Mouse (Mus musculus) liver, embryonic 14.5 days (tissue): Measurements from ENCODE around the gene Etnk2. TPM values are rescaled to one million over a fixed set of nuclear protein-coding genes. Genes with fewer than 3 reads are reported as not detected.

ENCODE experiments used
- ATAC-seq: fragments of 200-750 bp; cut with Nextera tagmentation; 2 replicates; pipeline ENCODE4 v1.8.0; 2017; ENCODE audit warnings: moderate number of reproducible peaks, mild to moderate bottlenecking, moderate library complexity; ENCODE audit not compliant: insufficient read depth
- DNase-seq, 3 experiments: peaks; one replicate each; pipeline ENCODE4 v3.0.0-alpha.2; 2012 to 2013; ENCODE audit warnings: low read depth in 3 of 3, low spot score in 3 of 3
- H3K27ac ChIP-seq: fragments of 300-500 bp; sonication (generic); 2 replicates; pipeline ENCODE4 v1.5.1; 2014; ENCODE audit warnings: moderate library complexity, mild to moderate bottlenecking, control low read depth, inconsistent platforms
- H3K27me3 ChIP-seq: fragments of 300-500 bp; sonication (generic); 2 replicates; pipeline ENCODE4 v1.6.1; 2014; ENCODE audit warnings: mild to moderate bottlenecking, low read length, moderate library complexity; ENCODE audit not compliant: control insufficient read depth, insufficient read depth
- H3K36me3 ChIP-seq: fragments of 300-500 bp; sonication (generic); replicated peaks from 2 replicates; pipeline ENCODE4 v1.6.1; 2014; ENCODE audit warnings: low read depth; ENCODE audit not compliant: control insufficient read depth, insufficient read depth
- H3K4me1 ChIP-seq, 2 experiments: fragments of 200-500 bp in 1 of 2; fragments of 300-500 bp in 1 of 2; sonication (generic) in 1 of 2; replicated peaks; 2 replicates each; pipeline ENCODE4 v1.6.1; 2012 to 2014; ENCODE audit warnings: antibody characterized with exemption in 1 of 2, inconsistent platforms in 1 of 2, low read length in 1 of 2; ENCODE audit not compliant: control insufficient read depth in 2 of 2, insufficient read depth in 2 of 2
- H3K4me2 ChIP-seq: fragments of 300-500 bp; sonication (generic); 2 replicates; pipeline ENCODE4 v1.6.1; 2014; ENCODE audit warnings: low read depth, mild to moderate bottlenecking, control low read depth, moderate library complexity
- H3K4me3 ChIP-seq, 2 experiments: fragments of 200-500 bp in 1 of 2; fragments of 300-500 bp in 1 of 2; sonication (generic) in 1 of 2; 2 replicates each; pipeline ENCODE4 v1.5.1; 2012 to 2014; ENCODE audit warnings: low read depth in 2 of 2, low read length in 2 of 2, mild to moderate bottlenecking in 2 of 2, control low read depth in 1 of 2, inconsistent platforms in 1 of 2, moderate library complexity in 1 of 2; ENCODE audit not compliant: insufficient read depth in 1 of 2
- H3K9ac ChIP-seq: fragments of 300-500 bp; sonication (generic); replicated peaks from 2 replicates; pipeline ENCODE4 v1.6.1; 2014; ENCODE audit warnings: mild to moderate bottlenecking, control low read depth, moderate library complexity
- H3K9me3 ChIP-seq: fragments of 300-500 bp; sonication (generic); 2 replicates; pipeline ENCODE4 v1.6.1; 2016; ENCODE audit warnings: low read length, mixed read lengths; ENCODE audit not compliant: control insufficient read depth
- CTCF ChIP-seq: IDR thresholded peaks from 2 replicates; pipeline ENCODE4 v1.5.1; 2016; ENCODE audit warnings: antibody characterized with exemption, low read depth, control low read depth
- EP300 ChIP-seq: IDR thresholded peaks from 2 replicates; pipeline ENCODE4 v1.6.1; 2016; ENCODE audit warnings: antibody characterized with exemption, low read depth
- WGBS: fragments of 180-500 bp; shearing (Covaris S2); extraction: QIAGEN DNeasy Blood & Tissue Kit; methylation state at CpG from one replicate; pipeline ENCODE4 v1.1.7; 2014; ENCODE audit not compliant: insufficient replicate concordance; 5-methylcytosine and 5-hydroxymethylcytosine counted together
- polyA plus RNA-seq, 2 experiments: library from polyadenylated mRNA; depleted of rRNA in 1 of 2; stranded (reverse) in 1 of 2; unstranded in 1 of 2; fragments of >200 nt; fragmentation: Nextera tagmentation in 1 of 2; extraction: Ambion mirVana in 1 of 2; gene quantifications; 2 replicates each; pipeline versions ENCODE4 v1.2.1 to v1.2.3; 2012 to 2014

Etnk2 gene
- polyA plus RNA-seq (2012; rRNA removed) (3.4 and 3.7 TPM in 2 replicates), polyA plus RNA-seq (2014; fragmentation: Nextera tagmentation; extraction: Ambion mirVana) (4.9 and 5.5 TPM in 2 replicates)

DNA sequence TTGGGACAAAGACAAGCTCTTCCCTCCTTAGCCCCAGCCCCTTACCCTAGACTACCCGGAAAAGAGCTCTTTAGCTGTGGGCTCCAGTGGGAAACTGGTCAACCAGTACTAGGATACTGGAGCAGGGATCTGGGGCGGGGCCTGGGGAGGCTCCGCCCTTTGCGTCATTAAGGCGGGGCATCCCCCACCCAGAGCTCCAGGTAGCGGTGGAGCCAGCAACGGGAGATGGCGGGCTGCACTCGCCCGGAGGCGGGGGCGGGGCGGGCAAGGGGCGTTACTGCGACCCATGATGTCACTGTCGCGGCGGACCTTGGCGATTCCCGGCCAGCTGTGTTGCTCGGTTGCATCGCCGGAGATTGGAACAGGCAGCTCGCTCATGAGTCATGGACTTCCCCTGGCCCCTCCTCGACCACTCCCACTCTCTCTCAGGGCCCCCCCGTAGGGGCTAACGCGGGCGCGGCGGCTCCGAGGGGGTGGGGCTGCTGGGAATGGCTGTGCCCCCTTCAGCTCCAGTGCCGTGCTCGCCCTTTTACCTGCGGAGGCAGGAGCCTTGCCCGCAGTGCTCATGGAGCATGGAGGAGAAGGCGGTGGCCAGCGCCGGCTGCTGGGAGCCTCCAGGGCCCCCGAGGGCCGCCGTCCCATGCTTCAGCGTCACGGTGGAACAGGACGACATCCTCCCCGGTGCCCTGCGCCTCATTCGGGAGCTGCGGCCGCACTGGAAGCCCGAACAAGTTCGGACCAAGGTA lies at the start of gene Etnk2:
Gene Etnk2, plus strand, starts transcription at position 297 of the 746 bp plus-strand sequence.
- Histone ChIP-seq H3K36me3 (no peaks in the 10 kb centered on the region), H3K27me3 (peaks cover 19% of the 10 kb centered on the region)
- 2% methylated on average over 48 of the region's 52 CpGs for WGBS

DNA sequence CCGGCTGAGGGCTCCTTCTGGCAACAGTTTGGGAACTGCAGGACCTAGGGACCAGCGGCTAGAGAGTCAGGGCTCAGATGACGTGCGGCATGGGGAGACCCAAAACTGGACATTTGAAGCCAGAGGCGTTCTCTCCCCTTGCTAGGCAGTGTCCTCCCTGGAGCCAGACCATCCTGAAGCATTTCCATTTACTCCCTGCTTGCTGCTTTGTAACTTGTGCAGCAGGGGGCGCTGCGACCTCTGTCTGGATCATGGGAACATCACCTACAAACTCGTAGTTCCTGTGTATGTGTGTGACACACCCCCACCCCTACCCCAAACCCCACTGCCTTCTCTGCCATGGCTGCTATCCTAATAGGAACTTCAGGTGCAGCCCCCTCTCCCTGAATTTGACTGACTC lies 49.0 kb upstream of the Etnk2 start:
- no peak for ATAC-seq
- H3K27me3 ChIP-seq, result no peaks in the 10 kb centered on the region

More for the DNA sequence above, at the start of gene Etnk2:
- Histone ChIP-seq H3K9ac (peak within 1 kb of the TSS; percentile 27; the same call in 1 of the 2 replicates), H3K9me3 (no peaks in the 10 kb centered on the region), H3K4me2 (peak within 1 kb of the TSS; percentile 49), H3K4me1 (peaks cover 0 to 7% of the 10 kb centered on the region in 2 experiments; a peak in 3 of 4 replicates), H3K4me3 (peak within 1 kb of the TSS; percentile 41 to 43), H3K27ac (no peak within 1 kb of the TSS)
- ATAC-seq, result peak; percentile 66
- no peak for TF ChIP-seq CTCF
- no peak for TF ChIP-seq EP300
- peak; percentile 41 to 52 (median 51) for DNase-seq

DNA sequence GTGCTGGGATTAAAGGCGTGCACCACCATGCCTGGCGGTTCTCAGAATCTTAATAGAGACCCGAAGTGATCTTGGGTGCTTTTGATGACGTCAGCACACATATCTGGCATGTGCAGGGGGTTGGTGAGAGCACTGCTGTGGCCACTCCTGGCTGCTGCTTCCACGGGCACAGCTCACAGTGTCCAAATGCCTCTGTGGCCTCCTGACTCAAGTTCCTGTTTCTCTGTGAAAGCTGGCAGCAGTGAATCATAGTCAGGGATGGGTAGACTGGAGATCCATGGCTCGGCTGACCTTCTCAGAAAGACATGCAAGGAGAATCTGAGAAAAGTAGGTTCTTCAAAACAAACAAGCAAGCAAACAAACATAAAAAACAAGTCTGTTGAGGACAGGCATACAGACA lies 47.6 kb upstream of the Etnk2 start:
- Histone ChIP-seq H3K9me3 (no peaks in the 10 kb centered on the region; the same call in 1 of the 2 replicates), H3K27ac (no peak overlapping the region), H3K4me1 (no peaks in the 10 kb centered on the region), H3K4me2 (no peak overlapping the region), H3K36me3 (no peaks in the 10 kb centered on the region), H3K27me3 (no peaks in the 10 kb centered on the region), H3K4me3 (no peak overlapping the region), H3K9ac (no peak overlapping the region)
- 42% methylated on average over 6 of the region's 6 CpGs for WGBS
- TF ChIP-seq EP300, result no peak
- no peak for TF ChIP-seq CTCF
- DNase-seq (no peak), ATAC-seq (no peak)

More for the DNA sequence above, 49.0 kb upstream of the Etnk2 start:
- 23% methylated on average over 8 of the region's 8 CpGs for WGBS
- Histone ChIP-seq H3K9me3 (no peaks in the 10 kb centered on the region; the same call in 1 of the 2 replicates), H3K36me3 (no peaks in the 10 kb centered on the region), H3K27ac (no peak overlapping the region), H3K4me2 (no peak overlapping the region), H3K4me1 (no peaks in the 10 kb centered on the region), H3K9ac (no peak overlapping the region), H3K4me3 (no peak overlapping the region)
- no peak for TF ChIP-seq EP300
- TF ChIP-seq CTCF, result peak; percentile 78
- peak in 2 of 3 experiments; percentile 12 to 14 for DNase-seq

DNA sequence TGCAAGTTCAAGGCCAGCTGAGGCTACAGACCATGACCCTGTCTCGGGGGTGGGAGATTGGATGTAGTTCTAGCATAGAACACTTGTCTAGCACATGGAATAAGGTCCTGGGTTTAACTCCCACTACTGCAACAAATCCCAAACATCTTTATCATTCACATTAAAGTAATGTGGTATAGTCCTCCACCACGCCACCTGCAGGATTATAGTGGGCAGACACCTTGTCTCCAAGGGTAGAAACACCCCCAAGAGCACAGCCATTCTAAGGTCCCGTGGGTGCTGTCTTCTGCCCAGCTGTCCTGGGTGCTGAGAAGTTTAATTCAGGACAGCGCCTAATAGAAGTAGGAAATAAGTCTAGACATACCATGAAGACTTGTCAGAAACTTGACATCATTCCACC lies 46.8 kb upstream of the Etnk2 start:
- Histone ChIP-seq H3K4me2 (no peak overlapping the region), H3K9ac (no peak overlapping the region), H3K27me3 (no peaks in the 10 kb centered on the region), H3K4me3 (no peak overlapping the region), H3K4me1 (no peaks in the 10 kb centered on the region), H3K36me3 (no peaks in the 10 kb centered on the region), H3K27ac (no peak overlapping the region), H3K9me3 (no peaks in the 10 kb centered on the region; the same call in 1 of the 2 replicates)
- WGBS, result 56% methylated on average over 4 of the region's 4 CpGs
- DNase-seq (no peak), ATAC-seq (no peak)
- TF ChIP-seq CTCF (no peak), EP300 (no peak)

DNA sequence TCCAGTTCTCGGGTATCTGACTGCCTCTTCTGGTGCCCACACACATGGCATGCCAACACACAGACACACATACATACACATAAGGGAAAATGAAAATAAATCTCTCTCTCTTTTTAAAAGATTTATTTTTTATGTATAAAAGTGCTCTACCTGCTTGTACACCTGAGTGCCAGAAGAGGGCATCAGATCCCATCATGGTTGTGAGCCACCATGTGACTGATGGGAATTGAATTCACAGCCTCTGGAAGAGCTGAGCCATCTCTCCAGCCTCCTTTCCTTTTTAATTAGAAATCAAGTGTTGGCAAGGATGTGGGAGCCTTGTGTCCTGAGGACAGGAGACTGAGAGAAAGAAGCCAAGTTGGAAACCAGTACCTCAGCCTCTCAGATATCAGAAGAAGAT lies 46.2 kb upstream of the Etnk2 start:
- no peak overlapping the region for H3K27ac ChIP-seq
- 48% methylated on average over 1 of the region's 1 CpGs for WGBS
- TF ChIP-seq EP300, result no peak
- TF ChIP-seq CTCF, result no peak
- no peak overlapping the region for H3K9ac ChIP-seq
- H3K4me1 ChIP-seq, result no peaks in the 10 kb centered on the region
- ATAC-seq, result no peak
- H3K4me2 ChIP-seq, result no peak overlapping the region
- DNase-seq, result no peak
- no peak overlapping the region for H3K4me3 ChIP-seq
- no peaks in the 10 kb centered on the region for H3K36me3 ChIP-seq
- no peaks in the 10 kb centered on the region; the same call in 1 of the 2 replicates for H3K9me3 ChIP-seq
- H3K27me3 ChIP-seq, result no peaks in the 10 kb centered on the region
